Mouse (Mus musculus): Measurements from ENCODE around the gene Catsper3. TPM values are rescaled to one million over a fixed set of nuclear protein-coding genes. Genes with fewer than 3 reads are reported as not detected.

Gene Catsper3
- polyA plus RNA-seq, 1 experiment from 2014 or later: not detected

- no peaks in the 10 kb centered on the region for H3K36me3 ChIP-seq (ENCODE audit: control insufficient read depth, insufficient read depth)
- 0 out of 2 replicates have a peak overlapping the region, but pooled peaks have one; percentile 9 for H3K4me2 ChIP-seq (ENCODE audit: low read depth, low read length)
- H3K9ac ChIP-seq (ENCODE audit: low read depth, low read length): no peak overlapping the region
- H3K27ac ChIP-seq (ENCODE audit: low read length): no peak overlapping the region
- H3K4me3 ChIP-seq (ENCODE audit: low read depth, low read length): no peak overlapping the region
- no peaks in the 10 kb centered on the region for H3K9me3 ChIP-seq (replicated peaks; ENCODE audit: control insufficient read depth, low read length)
- H3K4me1 ChIP-seq (ENCODE audit: control insufficient read depth, low read depth, low read length): no peaks in the 10 kb centered on the region; the same call in 1 of the 2 replicates
- H3K27me3 ChIP-seq (ENCODE audit: control insufficient read depth, insufficient read depth, low read depth, low read length): peaks cover 96% of the 10 kb centered on the region
- no peak for ATAC-seq (ENCODE audit: low read depth)
- under 1% methylated on average over 48 of the region's 48 CpGs for WGBS (ENCODE audit: insufficient replicate concordance)
These were observed 45.9 kb downstream of the Catsper3 start for GRCm38 (mm10) chr13:55830081-55830832.

GRCm38 (mm10) chr13:55830833-55831721, 46.7 kb downstream of the Catsper3 start:
- no peak overlapping the region for H3K9ac ChIP-seq (ENCODE audit: low read depth, low read length)
- no peaks in the 10 kb centered on the region for H3K9me3 ChIP-seq (replicated peaks; ENCODE audit: control insufficient read depth, low read length)
- H3K27me3 ChIP-seq (ENCODE audit: control insufficient read depth, insufficient read depth, low read depth, low read length): peaks cover 96% of the 10 kb centered on the region
- peak overlapping the region; percentile 27; the same call in 1 of the 2 replicates for H3K4me2 ChIP-seq (ENCODE audit: low read depth, low read length)
- ATAC-seq (ENCODE audit: low read depth): no peak; the same call in 1 of the 2 replicates
- WGBS (ENCODE audit: insufficient replicate concordance): 2% methylated on average over 68 of the region's 82 CpGs
- no peaks in the 10 kb centered on the region; the same call in 1 of the 2 replicates for H3K4me1 ChIP-seq (ENCODE audit: control insufficient read depth, low read depth, low read length)
- no peak overlapping the region for H3K4me3 ChIP-seq (ENCODE audit: low read depth, low read length)
- H3K27ac ChIP-seq (ENCODE audit: low read length): no peak overlapping the region
- no peaks in the 10 kb centered on the region for H3K36me3 ChIP-seq (ENCODE audit: control insufficient read depth, insufficient read depth)

GRCm38 (mm10) chr13:55831722-55832160, 47.4 kb downstream of the Catsper3 start:
- Histone ChIP-seq H3K27ac (ENCODE audit: low read length) (no peak overlapping the region), H3K9me3 (replicated peaks; ENCODE audit: control insufficient read depth, low read length) (no peaks in the 10 kb centered on the region), H3K4me3 (ENCODE audit: low read depth, low read length) (no peak overlapping the region), H3K4me2 (ENCODE audit: low read depth, low read length) (no peak overlapping the region), H3K27me3 (ENCODE audit: control insufficient read depth, insufficient read depth, low read depth, low read length) (peaks cover 96% of the 10 kb centered on the region), H3K36me3 (ENCODE audit: control insufficient read depth, insufficient read depth) (no peaks in the 10 kb centered on the region), H3K4me1 (ENCODE audit: control insufficient read depth, low read depth, low read length) (no peaks in the 10 kb centered on the region; the same call in 1 of the 2 replicates), H3K9ac (ENCODE audit: low read depth, low read length) (no peak overlapping the region)
- under 1% methylated on average over 25 of the region's 25 CpGs for WGBS (ENCODE audit: insufficient replicate concordance)
- ATAC-seq (ENCODE audit: low read depth): no peak

GRCm38 (mm10) chr13:55832602-55833001, 48.2 kb downstream of the Catsper3 start:
- H3K27me3 ChIP-seq (ENCODE audit: control insufficient read depth, insufficient read depth, low read depth, low read length): peaks cover 99% of the 10 kb centered on the region

GRCm38 (mm10) chr13:55833921-55834320, 49.6 kb downstream of the Catsper3 start:
- Histone ChIP-seq H3K9ac (ENCODE audit: low read depth, low read length) (no peak overlapping the region), H3K27ac (ENCODE audit: low read length) (no peak overlapping the region), H3K27me3 (ENCODE audit: control insufficient read depth, insufficient read depth, low read depth, low read length) (peaks cover 97% of the 10 kb centered on the region), H3K9me3 (replicated peaks; ENCODE audit: control insufficient read depth, low read length) (no peaks in the 10 kb centered on the region), H3K4me1 (ENCODE audit: control insufficient read depth, low read depth, low read length) (no peaks in the 10 kb centered on the region), H3K4me2 (ENCODE audit: low read depth, low read length) (no peak overlapping the region), H3K4me3 (ENCODE audit: low read depth, low read length) (no peak overlapping the region), H3K36me3 (ENCODE audit: control insufficient read depth, insufficient read depth) (no peaks in the 10 kb centered on the region)
- ATAC-seq (ENCODE audit: low read depth): no peak
- WGBS (ENCODE audit: insufficient replicate concordance): 6% methylated on average over 7 of the region's 7 CpGs

More at GRCm38 (mm10) chr13:55832602-55833001, 48.2 kb downstream of the Catsper3 start:
- WGBS (ENCODE audit: insufficient replicate concordance): 38% methylated on average over 1 of the region's 1 CpGs
- H3K4me3 ChIP-seq (ENCODE audit: low read depth, low read length): no peak overlapping the region
- no peaks in the 10 kb centered on the region for H3K9me3 ChIP-seq (replicated peaks; ENCODE audit: control insufficient read depth, low read length)
- no peaks in the 10 kb centered on the region; the same call in 1 of the 2 replicates for H3K4me1 ChIP-seq (ENCODE audit: control insufficient read depth, low read depth, low read length)
- no peak overlapping the region for H3K4me2 ChIP-seq (ENCODE audit: low read depth, low read length)
- no peaks in the 10 kb centered on the region for H3K36me3 ChIP-seq (ENCODE audit: control insufficient read depth, insufficient read depth)
- no peak overlapping the region for H3K9ac ChIP-seq (ENCODE audit: low read depth, low read length)
- ATAC-seq (ENCODE audit: low read depth): no peak
- no peak overlapping the region for H3K27ac ChIP-seq (ENCODE audit: low read length)

GRCm38 (mm10) chr13:55834667-55835066, 50.3 kb downstream of the Catsper3 start:
- no peak overlapping the region for H3K4me3 ChIP-seq (ENCODE audit: low read depth, low read length)
- H3K4me1 ChIP-seq (ENCODE audit: control insufficient read depth, low read depth, low read length): no peaks in the 10 kb centered on the region
- 13% methylated on average over 5 of the region's 5 CpGs for WGBS (ENCODE audit: insufficient replicate concordance)
- H3K27ac ChIP-seq (ENCODE audit: low read length): no peak overlapping the region
- no peaks in the 10 kb centered on the region for H3K36me3 ChIP-seq (ENCODE audit: control insufficient read depth, insufficient read depth)
- no peaks in the 10 kb centered on the region for H3K9me3 ChIP-seq (replicated peaks; ENCODE audit: control insufficient read depth, low read length)
- no peak overlapping the region for H3K4me2 ChIP-seq (ENCODE audit: low read depth, low read length)
- ATAC-seq (ENCODE audit: low read depth): no peak
- H3K27me3 ChIP-seq (ENCODE audit: control insufficient read depth, insufficient read depth, low read depth, low read length): peaks cover 97% of the 10 kb centered on the region
- H3K9ac ChIP-seq (ENCODE audit: low read depth, low read length): no peak overlapping the region

GRCm38 (mm10) chr13:55835548-55836097, 51.3 kb downstream of the Catsper3 start:
- Histone ChIP-seq H3K4me1 (ENCODE audit: control insufficient read depth, low read depth, low read length) (no peaks in the 10 kb centered on the region), H3K36me3 (ENCODE audit: control insufficient read depth, insufficient read depth) (no peaks in the 10 kb centered on the region), H3K27me3 (ENCODE audit: control insufficient read depth, insufficient read depth, low read depth, low read length) (peaks cover 92% of the 10 kb centered on the region), H3K27ac (ENCODE audit: low read length) (no peak overlapping the region), H3K9ac (ENCODE audit: low read depth, low read length) (no peak overlapping the region), H3K4me3 (ENCODE audit: low read depth, low read length) (no peak overlapping the region), H3K9me3 (replicated peaks; ENCODE audit: control insufficient read depth, low read length) (no peaks in the 10 kb centered on the region), H3K4me2 (ENCODE audit: low read depth, low read length) (no peak overlapping the region)
- ATAC-seq (ENCODE audit: low read depth): no peak
- WGBS (ENCODE audit: insufficient replicate concordance): 3% methylated on average over 33 of the region's 33 CpGs

- Histone ChIP-seq H3K9ac (ENCODE audit: low read depth, low read length) (no peak within 1 kb of the TSS), H3K9me3 (replicated peaks; ENCODE audit: control insufficient read depth, low read length) (no peaks in the 10 kb centered on the region), H3K27me3 (ENCODE audit: control insufficient read depth, insufficient read depth, low read depth, low read length) (peaks cover 89% of the 10 kb centered on the region), H3K27ac (ENCODE audit: low read length) (no peak within 1 kb of the TSS), H3K4me1 (ENCODE audit: control insufficient read depth, low read depth, low read length) (no peaks in the 10 kb centered on the region), H3K4me2 (ENCODE audit: low read depth, low read length) (no peak within 1 kb of the TSS), H3K4me3 (ENCODE audit: low read depth, low read length) (no peak within 1 kb of the TSS), H3K36me3 (ENCODE audit: control insufficient read depth, insufficient read depth) (no peaks in the 10 kb centered on the region)
- WGBS (ENCODE audit: insufficient replicate concordance): 1% methylated on average over 35 of the region's 36 CpGs
- no peak for ATAC-seq (ENCODE audit: low read depth)
These were observed 51.8 kb downstream of the Catsper3 start, which contains the start of gene Pitx1 for GRCm38 (mm10) chr13:55836142-55836625. Gene Pitx1, minus strand, starts transcription at chr13:55836192.
